Mouse (Mus musculus): ENCODE results near the gene Tbx3. TPM values are rescaled to one million over a fixed set of nuclear protein-coding genes. Genes with fewer than 3 reads are reported as not detected.

Tbx3 gene
- polyA plus RNA-seq, 1 experiment, result 29.8 TPM

- TF ChIP-seq CTCF (IDR thresholded peaks at IDR 0.05; ENCODE audit: low read depth, low read length), result no peak
- no peak overlapping the region for H3K27ac ChIP-seq (ENCODE audit: insufficient read depth, low read length)
- no peaks in the 10 kb centered on the region for H3K36me3 ChIP-seq (ENCODE audit: control insufficient read depth, insufficient read depth, low read length, poor library complexity, severe bottlenecking)
- H3K4me3 ChIP-seq (ENCODE audit: low read depth, low read length), result no peak overlapping the region
- H3K27me3 ChIP-seq (ENCODE audit: control insufficient read depth, insufficient read depth, low read length, poor library complexity, severe bottlenecking), result peaks cover 22% of the 10 kb centered on the region
- H3K9me3 ChIP-seq (replicated peaks; ENCODE audit: control insufficient read depth, insufficient read depth, low read length, poor library complexity, severe bottlenecking), result no peaks in the 10 kb centered on the region
- H3K4me1 ChIP-seq (ENCODE audit: control insufficient read depth, insufficient read depth, low read length), result peaks cover 2% of the 10 kb centered on the region
- peak overlapping the region; percentile 23 for H3K9ac ChIP-seq (ENCODE audit: low read depth, poor library complexity, severe bottlenecking)
These were observed 7.7 kb upstream of the Tbx3 start for GRCm38 (mm10) chr5:119662731-119663130.

- Histone ChIP-seq H3K36me3 (ENCODE audit: control insufficient read depth, insufficient read depth, low read length, poor library complexity, severe bottlenecking) (no peaks in the 10 kb centered on the region), H3K9me3 (replicated peaks; ENCODE audit: control insufficient read depth, insufficient read depth, low read length, poor library complexity, severe bottlenecking) (no peaks in the 10 kb centered on the region), H3K4me1 (ENCODE audit: control insufficient read depth, insufficient read depth, low read length) (no peaks in the 10 kb centered on the region), H3K4me3 (ENCODE audit: low read depth, low read length) (no peak overlapping the region), H3K27me3 (ENCODE audit: control insufficient read depth, insufficient read depth, low read length, poor library complexity, severe bottlenecking) (peaks cover 22% of the 10 kb centered on the region), H3K9ac (ENCODE audit: low read depth, poor library complexity, severe bottlenecking) (peak overlapping the region; percentile 23), H3K27ac (ENCODE audit: insufficient read depth, low read length) (no peak overlapping the region)
- TF ChIP-seq EP300 (IDR thresholded peaks at IDR 0.05; ENCODE audit: insufficient read depth, low read depth, low read length) (no peak), CTCF (IDR thresholded peaks at IDR 0.05; ENCODE audit: low read depth, low read length) (no peak), POLR2A (IDR thresholded peaks at IDR 0.05; ENCODE audit: insufficient read depth, low read length) (no peak)
These were observed 7.2 kb upstream of the Tbx3 start for GRCm38 (mm10) chr5:119663241-119663640.

GRCm38 (mm10) chr5:119663747-119664146, 6.7 kb upstream of the Tbx3 start:
- TF ChIP-seq POLR2A (IDR thresholded peaks at IDR 0.05; ENCODE audit: insufficient read depth, low read length) (no peak), CTCF (IDR thresholded peaks at IDR 0.05; ENCODE audit: low read depth, low read length) (no peak), EP300 (IDR thresholded peaks at IDR 0.05; ENCODE audit: insufficient read depth, low read depth, low read length) (no peak)
- Histone ChIP-seq H3K4me1 (ENCODE audit: control insufficient read depth, insufficient read depth, low read length) (no peaks in the 10 kb centered on the region), H3K4me3 (ENCODE audit: low read depth, low read length) (no peak overlapping the region), H3K27ac (ENCODE audit: insufficient read depth, low read length) (no peak overlapping the region), H3K36me3 (ENCODE audit: control insufficient read depth, insufficient read depth, low read length, poor library complexity, severe bottlenecking) (no peaks in the 10 kb centered on the region), H3K27me3 (ENCODE audit: control insufficient read depth, insufficient read depth, low read length, poor library complexity, severe bottlenecking) (peaks cover 22% of the 10 kb centered on the region), H3K9ac (ENCODE audit: low read depth, poor library complexity, severe bottlenecking) (no peak overlapping the region), H3K9me3 (replicated peaks; ENCODE audit: control insufficient read depth, insufficient read depth, low read length, poor library complexity, severe bottlenecking) (no peaks in the 10 kb centered on the region)

- no peak overlapping the region for H3K4me3 ChIP-seq (ENCODE audit: low read depth, low read length)
- no peaks in the 10 kb centered on the region for H3K9me3 ChIP-seq (replicated peaks; ENCODE audit: control insufficient read depth, insufficient read depth, low read length, poor library complexity, severe bottlenecking)
- H3K27me3 ChIP-seq (ENCODE audit: control insufficient read depth, insufficient read depth, low read length, poor library complexity, severe bottlenecking), result peaks cover 20% of the 10 kb centered on the region
- TF ChIP-seq EP300 (IDR thresholded peaks at IDR 0.05; ENCODE audit: insufficient read depth, low read depth, low read length), result no peak
- no peak for TF ChIP-seq POLR2A (IDR thresholded peaks at IDR 0.05; ENCODE audit: insufficient read depth, low read length)
- no peak for TF ChIP-seq CTCF (IDR thresholded peaks at IDR 0.05; ENCODE audit: low read depth, low read length)
- no peak overlapping the region for H3K9ac ChIP-seq (ENCODE audit: low read depth, poor library complexity, severe bottlenecking)
- no peaks in the 10 kb centered on the region for H3K4me1 ChIP-seq (ENCODE audit: control insufficient read depth, insufficient read depth, low read length)
- no peaks in the 10 kb centered on the region for H3K36me3 ChIP-seq (ENCODE audit: control insufficient read depth, insufficient read depth, low read length, poor library complexity, severe bottlenecking)
- no peak overlapping the region for H3K27ac ChIP-seq (ENCODE audit: insufficient read depth, low read length)
These were observed 4.7 kb upstream of the Tbx3 start for GRCm38 (mm10) chr5:119665739-119666138.

GRCm38 (mm10) chr5:119667356-119667940, 3.0 kb upstream of the Tbx3 start:
- TF ChIP-seq POLR2A (IDR thresholded peaks at IDR 0.05; ENCODE audit: insufficient read depth, low read length) (no peak), EP300 (IDR thresholded peaks at IDR 0.05; ENCODE audit: insufficient read depth, low read depth, low read length) (no peak), CTCF (IDR thresholded peaks at IDR 0.05; ENCODE audit: low read depth, low read length) (no peak)
- Histone ChIP-seq H3K4me1 (ENCODE audit: control insufficient read depth, insufficient read depth, low read length) (no peaks in the 10 kb centered on the region), H3K36me3 (ENCODE audit: control insufficient read depth, insufficient read depth, low read length, poor library complexity, severe bottlenecking) (no peaks in the 10 kb centered on the region), H3K4me3 (ENCODE audit: low read depth, low read length) (no peak overlapping the region), H3K27ac (ENCODE audit: insufficient read depth, low read length) (no peak overlapping the region), H3K9me3 (replicated peaks; ENCODE audit: control insufficient read depth, insufficient read depth, low read length, poor library complexity, severe bottlenecking) (no peaks in the 10 kb centered on the region), H3K27me3 (ENCODE audit: control insufficient read depth, insufficient read depth, low read length, poor library complexity, severe bottlenecking) (peaks cover 16% of the 10 kb centered on the region; the same call in 1 of the 2 replicates), H3K9ac (ENCODE audit: low read depth, poor library complexity, severe bottlenecking) (peak overlapping the region; percentile 12; the same call in 1 of the 2 replicates)

GRCm38 (mm10) chr5:119668191-119668912, 2.1 kb upstream of the Tbx3 start:
- Histone ChIP-seq H3K9me3 (replicated peaks; ENCODE audit: control insufficient read depth, insufficient read depth, low read length, poor library complexity, severe bottlenecking) (no peaks in the 10 kb centered on the region), H3K4me1 (ENCODE audit: control insufficient read depth, insufficient read depth, low read length) (no peaks in the 10 kb centered on the region), H3K4me3 (ENCODE audit: low read depth, low read length) (no peak overlapping the region), H3K36me3 (ENCODE audit: control insufficient read depth, insufficient read depth, low read length, poor library complexity, severe bottlenecking) (no peaks in the 10 kb centered on the region), H3K27ac (ENCODE audit: insufficient read depth, low read length) (no peak overlapping the region), H3K27me3 (ENCODE audit: control insufficient read depth, insufficient read depth, low read length, poor library complexity, severe bottlenecking) (peaks cover 14% of the 10 kb centered on the region; the same call in 1 of the 2 replicates), H3K9ac (ENCODE audit: low read depth, poor library complexity, severe bottlenecking) (peak overlapping the region; percentile 83)
- no peak for TF ChIP-seq EP300 (IDR thresholded peaks at IDR 0.05; ENCODE audit: insufficient read depth, low read depth, low read length)
- TF ChIP-seq CTCF (IDR thresholded peaks at IDR 0.05; ENCODE audit: low read depth, low read length), result no peak
- TF ChIP-seq POLR2A (IDR thresholded peaks at IDR 0.05; ENCODE audit: insufficient read depth, low read length), result no peak

Measured in ES-Bruce4 (cell line).